ENCODE assay signal across 9 mouse cellular contexts in the genomic region with DNA sequence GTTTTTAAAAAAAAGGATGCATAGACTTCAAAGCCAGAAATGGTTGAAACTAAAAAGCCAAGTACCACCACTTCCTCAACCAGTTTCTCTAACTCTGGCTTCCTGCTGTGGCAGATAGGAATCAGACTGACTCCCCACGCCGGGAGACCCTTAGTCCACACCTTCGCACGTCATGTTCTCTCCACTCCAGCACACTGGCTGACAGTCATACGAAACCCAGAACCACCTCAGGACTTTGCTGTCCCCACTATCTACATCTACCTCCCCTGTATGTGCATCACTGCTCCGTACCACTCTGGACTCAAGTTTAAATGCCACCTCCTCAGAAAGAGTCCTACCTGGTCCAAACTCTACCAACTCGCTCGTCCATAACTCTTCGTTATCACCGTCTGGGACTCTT. TPM values are rescaled to one million over a fixed set of nuclear protein-coding genes. Genes with fewer than 3 reads are reported as not detected.
DNase-seq lines count a peak whose midpoint lies in the region; ATAC-seq and TF ChIP-seq lines count a peak whose summit lies in the region.
"Had no signal": no experiment of that assay in that cellular context is flagged by ENCODE, and none has a peak within 500 bp of the region (broad histone marks: within the 10 kb centered on the region; RNA-seq: fewer than 3 reads in every experiment).

No protein-coding gene starts in this region.

- no peak for TF ChIP-seq CTCF in liver, postnatal 0 days (IDR thresholded peaks at IDR 0.05; ENCODE audit: low read depth)

- no peak overlapping the region for H3K9ac ChIP-seq in hindbrain, embryonic 12.5 days
- no peak overlapping the region for H3K9ac ChIP-seq in hindbrain, embryonic 11.5 days (ENCODE audit: low read depth, low read length)
- H3K9ac ChIP-seq in forebrain, embryonic 12.5 days = no peak overlapping the region
- no peak overlapping the region for H3K9ac ChIP-seq in liver, postnatal 0 days (replicated peaks)

- no peak for ATAC-seq in hindbrain, embryonic 12.5 days (ENCODE audit: low FRiP score)
- no peak for ATAC-seq in hindbrain, embryonic 11.5 days (ENCODE audit: low FRiP score)
- no peak for ATAC-seq in forebrain, embryonic 12.5 days (ENCODE audit: low FRiP score)
- ATAC-seq in liver, postnatal 0 days = no peak

- H3K36me3 ChIP-seq in hindbrain, embryonic 12.5 days = no peaks in the 10 kb centered on the region
- H3K36me3 ChIP-seq in hindbrain, embryonic 11.5 days (ENCODE audit: control insufficient read depth, insufficient read depth, low read length) = no peaks in the 10 kb centered on the region
- no peaks in the 10 kb centered on the region for H3K36me3 ChIP-seq in forebrain, embryonic 12.5 days (replicated peaks)
- no peaks in the 10 kb centered on the region for H3K36me3 ChIP-seq in liver, postnatal 0 days (replicated peaks; ENCODE audit: insufficient read depth, low read length)

- no peaks in the 10 kb centered on the region; the same call in 1 of the 2 replicates for H3K9me3 ChIP-seq in hindbrain, embryonic 12.5 days (replicated peaks)
- H3K9me3 ChIP-seq in hindbrain, embryonic 11.5 days (ENCODE audit: control insufficient read depth, low read length) = no peaks in the 10 kb centered on the region
- H3K9me3 ChIP-seq in forebrain, embryonic 12.5 days = no peaks in the 10 kb centered on the region
- no peaks in the 10 kb centered on the region for H3K9me3 ChIP-seq in liver, postnatal 0 days (ENCODE audit: low read length)

- peaks cover 16% of the 10 kb centered on the region for H3K4me1 ChIP-seq in hindbrain, embryonic 12.5 days
- H3K4me1 ChIP-seq in hindbrain, embryonic 11.5 days (replicated peaks; ENCODE audit: control insufficient read depth, insufficient read depth, low read length) = no peaks in the 10 kb centered on the region
- H3K4me1 ChIP-seq in forebrain, embryonic 12.5 days = peaks cover 20% of the 10 kb centered on the region
- H3K4me1 ChIP-seq in liver, postnatal 0 days (ENCODE audit: insufficient read depth) = peaks cover 16% of the 10 kb centered on the region

- H3K27me3 ChIP-seq in hindbrain, embryonic 12.5 days = no peaks in the 10 kb centered on the region
- H3K27me3 ChIP-seq in hindbrain, embryonic 11.5 days (ENCODE audit: control insufficient read depth, insufficient read depth, low read length) = no peaks in the 10 kb centered on the region
- no peaks in the 10 kb centered on the region for H3K27me3 ChIP-seq in forebrain, embryonic 12.5 days
- H3K27me3 ChIP-seq in liver, postnatal 0 days (ENCODE audit: insufficient read depth, low read length) = no peaks in the 10 kb centered on the region

- H3K4me3 ChIP-seq in hindbrain, embryonic 12.5 days = no peak overlapping the region
- no peak overlapping the region for H3K4me3 ChIP-seq in hindbrain, embryonic 11.5 days (ENCODE audit: low read depth, low read length)
- no peak overlapping the region for H3K4me3 ChIP-seq in forebrain, embryonic 12.5 days (replicated peaks)
- peak overlapping the region; percentile 64 for H3K4me3 ChIP-seq in liver, postnatal 0 days (ENCODE audit: low read depth, low read length)

- H3K4me2 ChIP-seq in hindbrain, embryonic 12.5 days (replicated peaks) = peak overlapping the region; percentile 62
- H3K4me2 ChIP-seq in hindbrain, embryonic 11.5 days (replicated peaks; ENCODE audit: low read depth, low read length) = no peak overlapping the region; the same call in 1 of the 2 replicates
- H3K4me2 ChIP-seq in forebrain, embryonic 12.5 days = peak overlapping the region; percentile 60; the same call in 1 of the 2 replicates
- H3K4me2 ChIP-seq in liver, postnatal 0 days (ENCODE audit: low read depth, low read length) = peak overlapping the region; percentile 85

- no peak for DNase-seq in hindbrain, embryonic 11.5 days (ENCODE audit: low spot score)
- peak; percentile 33 to 51 for DNase-seq in CD8-positive naive resting alpha-beta T cell, adult 2 months (ENCODE audit: low read depth in 2 of 2, low spot score in 2 of 2)
- no peak for DNase-seq in liver, postnatal 0 days
- DNase-seq in adrenal gland, postnatal 4 days (ENCODE audit: low spot score in 2 of 2) = no peak
- no peak for DNase-seq in Muller cell, postnatal 12 days (ENCODE audit: inconsistent ontology term)
- no peak for DNase-seq in left cerebral cortex, postnatal 36 days (ENCODE audit: low spot score in 2 of 2)
- DNase-seq: kidney, adult 9 months had no signal

- intact Hi-C loops in left cerebral cortex, postnatal 36 days (cut with DNase I) = loop anchor here (5.0 kb wide), 1 partner anchor 70 kb away; no protein-coding TSS in a partner anchor

- WGBS in hindbrain, embryonic 12.5 days = 82% methylated on average over 10 of the region's 10 CpGs
- 88% methylated on average over 10 of the region's 10 CpGs for WGBS in hindbrain, embryonic 11.5 days
- 92% methylated on average over 10 of the region's 10 CpGs for WGBS in forebrain, embryonic 12.5 days
- WGBS in liver, postnatal 0 days (ENCODE audit: insufficient replicate concordance) = 51% methylated on average over 10 of the region's 10 CpGs

- no peak for TF ChIP-seq EP300 in liver, postnatal 0 days (IDR thresholded peaks at IDR 0.05; ENCODE audit: low read depth)

- H3K27ac ChIP-seq in hindbrain, embryonic 12.5 days = no peak overlapping the region
- H3K27ac ChIP-seq in hindbrain, embryonic 11.5 days (ENCODE audit: low read depth, low read length) = no peak overlapping the region
- no peak overlapping the region for H3K27ac ChIP-seq in forebrain, embryonic 12.5 days
- peak overlapping the region; percentile 85; the same call in 1 of the 2 replicates for H3K27ac ChIP-seq in liver, postnatal 0 days (ENCODE audit: low read depth)

RNA-seq across cellular contexts. Expression of gene Foxp3, which starts 1.0 kb away (rescaled TPM):
- polyA plus RNA-seq in hindbrain, embryonic 12.5 days (2016; fragmentation: Nextera tagmentation; extraction: Ambion mirVana) = 0.30 TPM in 1 of 2 replicates, not detected in the other
- polyA plus RNA-seq in hindbrain, embryonic 11.5 days (2014; fragmentation: Nextera tagmentation; extraction: Ambion mirVana) = 0.10 TPM in 1 of 2 replicates, not detected in the other
- 0.26 TPM in 1 of 2 replicates, not detected in the other for polyA plus RNA-seq in forebrain, embryonic 12.5 days (2016; fragmentation: Nextera tagmentation; extraction: Ambion mirVana)
- not detected in 2 replicates for polyA plus RNA-seq in liver, postnatal 0 days (2015; fragmentation: Nextera tagmentation; extraction: Ambion mirVana)
- under 1 TPM; 0.20 to 0.40 TPM for total RNA-seq in adrenal gland, postnatal 4 days (2021)
- total RNA-seq in left cerebral cortex, postnatal 36 days (2021) = not detected

RNA-seq across cellular contexts. Expression of gene Ppp1r3f, which starts 1.6 kb away (rescaled TPM):
- polyA plus RNA-seq in hindbrain, embryonic 12.5 days (2016; fragmentation: Nextera tagmentation; extraction: Ambion mirVana) = 4.9 and 5.1 TPM in 2 replicates
- polyA plus RNA-seq in hindbrain, embryonic 11.5 days (2014; fragmentation: Nextera tagmentation; extraction: Ambion mirVana) = 1.3 and 1.6 TPM in 2 replicates
- 4.1 and 4.4 TPM in 2 replicates for polyA plus RNA-seq in forebrain, embryonic 12.5 days (2016; fragmentation: Nextera tagmentation; extraction: Ambion mirVana)
- polyA plus RNA-seq in liver, postnatal 0 days (2015; fragmentation: Nextera tagmentation; extraction: Ambion mirVana) = 0.26 and 0.35 TPM in 2 replicates
- 1 to 10 TPM; 6.0 to 6.7 TPM for total RNA-seq in adrenal gland, postnatal 4 days (2021)
- 10 to 100 TPM; 19.1 to 24.9 TPM for total RNA-seq in left cerebral cortex, postnatal 36 days (2021)

RNA-seq across cellular contexts. Expression of gene Ccdc22, which starts 32.9 kb away (rescaled TPM):
- 30.9 and 32.6 TPM in 2 replicates for polyA plus RNA-seq in hindbrain, embryonic 12.5 days (2016; fragmentation: Nextera tagmentation; extraction: Ambion mirVana)
- 22.4 and 25.8 TPM in 2 replicates for polyA plus RNA-seq in hindbrain, embryonic 11.5 days (2014; fragmentation: Nextera tagmentation; extraction: Ambion mirVana)
- 35.4 and 36.5 TPM in 2 replicates for polyA plus RNA-seq in forebrain, embryonic 12.5 days (2016; fragmentation: Nextera tagmentation; extraction: Ambion mirVana)
- 9.9 and 10.5 TPM in 2 replicates for polyA plus RNA-seq in liver, postnatal 0 days (2015; fragmentation: Nextera tagmentation; extraction: Ambion mirVana)
- 10 to 100 TPM; 18.2 to 27.0 TPM for total RNA-seq in adrenal gland, postnatal 4 days (2021)
- 10 to 100 TPM; 31.6 to 32.1 TPM for total RNA-seq in left cerebral cortex, postnatal 36 days (2021)

RNA-seq across cellular contexts. Expression of gene Cacna1f, which starts 34.4 kb away (rescaled TPM):
- 0.08 and 0.14 TPM in 2 replicates for polyA plus RNA-seq in hindbrain, embryonic 12.5 days (2016; fragmentation: Nextera tagmentation; extraction: Ambion mirVana)
- 0.04 TPM in 1 of 2 replicates, not detected in the other for polyA plus RNA-seq in hindbrain, embryonic 11.5 days (2014; fragmentation: Nextera tagmentation; extraction: Ambion mirVana)
- polyA plus RNA-seq in forebrain, embryonic 12.5 days (2016; fragmentation: Nextera tagmentation; extraction: Ambion mirVana) = not detected in 2 replicates
- 0.05 and 0.07 TPM in 2 replicates for polyA plus RNA-seq in liver, postnatal 0 days (2015; fragmentation: Nextera tagmentation; extraction: Ambion mirVana)
- under 1 TPM in 1 of 2 experiments, not detected in 1; 0.06 TPM for total RNA-seq in adrenal gland, postnatal 4 days (2021)
- under 1 TPM; 0.11 to 0.32 TPM for total RNA-seq in left cerebral cortex, postnatal 36 days (2021)

Comparison
In these comparisons a context has a peak if more than half of its experiments do, and no peak if none do; other contexts are left out.
1. DNase-seq: peak in CD8-positive naive resting alpha-beta T cell, adult 2 months (2 of 2); none in hindbrain, embryonic 11.5 days (single experiment), liver, postnatal 0 days (single experiment), adrenal gland, postnatal 4 days (0 of 2), Muller cell, postnatal 12 days (single experiment) and left cerebral cortex, postnatal 36 days (0 of 2).